Mouse (Mus musculus) lung, adult 2 months (tissue): ENCODE results near the gene Ptprz1.

Experiments used
- CTCF ChIP-seq: fragments of 200-500 bp; IDR thresholded peaks from 2 replicates; pipeline ENCODE4 v1.5.1; 2011; ENCODE audit warnings: mild to moderate bottlenecking, low read length, control low read depth; ENCODE audit not compliant: insufficient read depth
- POLR2A ChIP-seq: fragments of 200-500 bp; IDR thresholded peaks from 2 replicates; pipeline ENCODE4 v1.6.1; 2011; ENCODE audit warnings: low read depth, mild to moderate bottlenecking, control low read depth, low read length, borderline replicate concordance; ENCODE audit errors: extremely low read depth

DNA sequence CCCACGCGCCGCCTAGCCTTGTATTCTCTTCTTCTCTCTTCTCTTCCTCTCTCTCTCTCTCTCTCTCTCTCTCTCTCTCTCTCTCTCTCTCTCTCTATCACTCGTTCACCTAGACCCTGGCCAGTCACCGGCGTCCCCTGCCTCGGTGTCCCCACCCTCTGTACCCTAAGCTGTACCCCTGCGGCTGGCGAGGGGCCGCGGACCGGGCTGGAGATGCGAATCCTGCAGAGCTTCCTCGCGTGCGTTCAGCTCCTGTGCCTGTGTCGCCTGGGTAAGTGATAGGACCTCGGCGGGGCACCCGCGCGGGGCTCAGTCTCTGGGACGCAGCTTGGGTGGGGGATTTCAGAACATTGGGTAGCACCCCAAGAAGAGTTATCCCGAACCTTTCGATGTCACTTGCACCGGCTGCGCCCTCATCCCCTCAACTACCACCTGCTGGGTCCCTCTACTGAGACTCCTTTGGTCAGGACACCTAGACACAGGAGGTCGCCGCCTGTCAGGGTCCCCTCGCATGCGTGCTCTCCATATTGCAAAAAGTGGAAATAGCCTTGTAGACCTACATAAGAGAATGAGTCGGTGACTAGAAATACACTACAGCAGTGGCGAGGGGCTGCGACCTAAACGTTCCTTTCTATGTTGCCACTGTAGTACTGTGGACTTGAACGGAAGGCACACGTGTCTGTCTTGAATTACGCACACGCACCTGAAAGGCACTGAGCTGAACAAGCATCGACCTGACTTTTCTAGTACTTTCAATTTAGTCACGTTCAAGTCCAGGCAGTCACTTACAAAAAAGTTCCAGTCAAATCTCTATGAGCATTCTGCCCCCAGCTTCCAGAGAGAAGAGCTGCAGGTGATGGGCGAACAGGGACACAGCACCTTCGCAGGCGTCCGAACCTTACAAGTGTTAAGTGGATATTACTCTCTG, 576 bp downstream of the Ptprz1 start:
- TF ChIP-seq CTCF (no peak), POLR2A (no peak)
